Mouse (Mus musculus) liver, embryonic 11.5 days (tissue): ENCODE results near the gene Rprd2. TPM values are rescaled to one million over a fixed set of nuclear protein-coding genes. Genes with fewer than 3 reads are reported as not detected.

Source experiments
- ATAC-seq: fragments of 200-750 bp; cut with Nextera tagmentation; replicated peaks from 2 replicates; pipeline ENCODE4 v1.8.0; 2017; ENCODE audit warnings: moderate number of reproducible peaks, mild to moderate bottlenecking, moderate TSS enrichment, moderate library complexity; ENCODE audit not compliant: low FRiP score
- DNase-seq: peaks from one replicate; pipeline ENCODE4 v3.0.0-alpha.2; 2017; ENCODE audit warnings: low spot score
- H3K27ac ChIP-seq: fragments of 300-500 bp; sonication (generic); 2 replicates; pipeline ENCODE4 v1.5.1; 2014; ENCODE audit warnings: mild to moderate bottlenecking, low read depth, low read length, control low read depth
- H3K27me3 ChIP-seq: fragments of 300-500 bp; sonication (generic); replicated peaks from 2 replicates; pipeline ENCODE4 v1.6.1; 2014; ENCODE audit warnings: low read length, mixed read lengths; ENCODE audit not compliant: control insufficient read depth, insufficient read depth
- H3K36me3 ChIP-seq: fragments of 300-500 bp; sonication (generic); 2 replicates; pipeline ENCODE4 v1.6.1; 2014; ENCODE audit warnings: mild to moderate bottlenecking, low read length, moderate library complexity, mixed read lengths; ENCODE audit not compliant: control insufficient read depth, insufficient read depth
- H3K4me1 ChIP-seq: fragments of 300-500 bp; sonication (generic); replicated peaks from 2 replicates; pipeline ENCODE4 v1.6.1; 2014; ENCODE audit warnings: low read length, mixed read lengths; ENCODE audit not compliant: control insufficient read depth, insufficient read depth
- H3K4me2 ChIP-seq: fragments of 300-500 bp; sonication (generic); 2 replicates; pipeline ENCODE4 v1.6.1; 2014; ENCODE audit warnings: mild to moderate bottlenecking, control low read depth, moderate library complexity
- H3K4me3 ChIP-seq: fragments of 300-500 bp; sonication (generic); 2 replicates; pipeline ENCODE4 v1.5.1; 2014; ENCODE audit warnings: low read depth, low read length, control low read depth
- H3K9ac ChIP-seq: fragments of 300-500 bp; sonication (generic); 2 replicates; pipeline ENCODE4 v1.6.1; 2014; ENCODE audit warnings: low read depth, low read length, control low read depth
- H3K9me3 ChIP-seq: fragments of 300-500 bp; sonication (generic); 2 replicates; pipeline ENCODE4 v1.6.1; 2016; ENCODE audit warnings: low read length, inconsistent platforms, mixed read lengths; ENCODE audit not compliant: control insufficient read depth
- WGBS: fragments of 180-500 bp; shearing (Covaris S2); extraction: QIAGEN DNeasy Blood & Tissue Kit; methylation state at CpG from one replicate; pipeline ENCODE4 v1.1.7; 2014; 5-methylcytosine and 5-hydroxymethylcytosine counted together
- polyA plus RNA-seq: library from polyadenylated mRNA; unstranded; fragments of >200 nt; fragmentation: Nextera tagmentation; extraction: Ambion mirVana; gene quantifications from 2 replicates; pipeline ENCODE4 v1.2.1, GENCODE M21; 2014

The Rprd2 gene
- polyA plus RNA-seq, 1 experiment from 2014 or later: 18.8 TPM

- Histone ChIP-seq H3K36me3 (peaks cover 23% of the 10 kb centered on the region), H3K4me3 (no peak overlapping the region), H3K4me1 (peaks cover 3% of the 10 kb centered on the region; the same call in 1 of the 2 replicates), H3K9me3 (no peaks in the 10 kb centered on the region), H3K27ac (no peak overlapping the region), H3K4me2 (no peak overlapping the region), H3K9ac (no peak overlapping the region), H3K27me3 (no peaks in the 10 kb centered on the region)
- ATAC-seq (no peak), DNase-seq (no peak)
- WGBS: 69% methylated on average over 6 of the region's 6 CpGs
These were observed 55.7 kb downstream of the Rprd2 start for GRCm38 (mm10) chr3:95762961-95763360.

- Histone ChIP-seq H3K4me2 (no peak overlapping the region), H3K9ac (no peak overlapping the region), H3K27me3 (no peaks in the 10 kb centered on the region), H3K27ac (no peak overlapping the region), H3K36me3 (peaks cover 20% of the 10 kb centered on the region), H3K9me3 (no peaks in the 10 kb centered on the region), H3K4me1 (peaks cover 3% of the 10 kb centered on the region; the same call in 1 of the 2 replicates), H3K4me3 (no peak overlapping the region)
- no peak for DNase-seq
- no peak for ATAC-seq
- WGBS: 84% methylated on average over 4 of the region's 4 CpGs
These were observed 56.9 kb downstream of the Rprd2 start for GRCm38 (mm10) chr3:95761771-95762170.

GRCm38 (mm10) chr3:95760656-95761055 is 58.0 kb downstream of the Rprd2 start:
- H3K4me3 ChIP-seq: no peak overlapping the region
- DNase-seq (no peak), ATAC-seq (no peak)
- no peak overlapping the region for H3K9ac ChIP-seq
- H3K4me1 ChIP-seq: peaks cover 3% of the 10 kb centered on the region; the same call in 1 of the 2 replicates
- H3K27ac ChIP-seq: no peak overlapping the region
- H3K9me3 ChIP-seq: no peaks in the 10 kb centered on the region
- H3K27me3 ChIP-seq: no peaks in the 10 kb centered on the region
- no peak overlapping the region for H3K4me2 ChIP-seq
- peaks cover 15% of the 10 kb centered on the region for H3K36me3 ChIP-seq

GRCm38 (mm10) chr3:95760106-95760505 is 58.6 kb downstream of the Rprd2 start, which contains the start of gene Tars2:
Gene Tars2, minus strand, starts transcription at chr3:95760206.
- Histone ChIP-seq H3K27ac (no peak within 1 kb of the TSS), H3K9ac (no peak within 1 kb of the TSS), H3K4me3 (no peak within 1 kb of the TSS), H3K36me3 (peaks cover 11% of the 10 kb centered on the region), H3K4me2 (no peak within 1 kb of the TSS), H3K27me3 (no peaks in the 10 kb centered on the region), H3K4me1 (peaks cover 3% of the 10 kb centered on the region; the same call in 1 of the 2 replicates), H3K9me3 (no peaks in the 10 kb centered on the region)
- WGBS: 86% methylated on average over 6 of the region's 6 CpGs
- ATAC-seq (no peak), DNase-seq (no peak)

GRCm38 (mm10) chr3:95758467-95759218 is 60.0 kb downstream of the Rprd2 start:
- Histone ChIP-seq H3K27me3 (no peaks in the 10 kb centered on the region), H3K9me3 (no peaks in the 10 kb centered on the region), H3K36me3 (peaks cover under 1% of the 10 kb centered on the region; the same call in 1 of the 2 replicates), H3K9ac (no peak overlapping the region), H3K4me3 (no peak overlapping the region), H3K4me2 (no peak overlapping the region), H3K27ac (no peak overlapping the region), H3K4me1 (peaks cover 5% of the 10 kb centered on the region; the same call in 1 of the 2 replicates)
- no peak for ATAC-seq
- 54% methylated on average over 9 of the region's 9 CpGs for WGBS
- no peak for DNase-seq

- Histone ChIP-seq H3K27ac (no peak overlapping the region), H3K36me3 (peaks cover 6% of the 10 kb centered on the region), H3K9ac (no peak overlapping the region), H3K4me2 (no peak overlapping the region), H3K4me1 (0 out of 2 replicates have a peak, but pooled peaks cover 3% of the 10 kb centered on the region), H3K27me3 (no peaks in the 10 kb centered on the region), H3K4me3 (no peak overlapping the region), H3K9me3 (no peaks in the 10 kb centered on the region)
- 83% methylated on average over 2 of the region's 2 CpGs for WGBS
- ATAC-seq (no peak), DNase-seq (no peak)
These were observed 61.9 kb downstream of the Rprd2 start for GRCm38 (mm10) chr3:95756808-95757207.

GRCm38 (mm10) chr3:95754345-95755206 is 64.1 kb downstream of the Rprd2 start:
- ATAC-seq (peak; percentile 98), DNase-seq (peak; percentile 86)
- H3K4me3 ChIP-seq: peak overlapping the region; percentile 74
- peak overlapping the region; percentile 80 for H3K9ac ChIP-seq
- 0 out of 2 replicates have a peak, but pooled peaks cover 3% of the 10 kb centered on the region for H3K4me1 ChIP-seq
- H3K4me2 ChIP-seq: peak overlapping the region; percentile 81
- H3K36me3 ChIP-seq: peaks cover 23% of the 10 kb centered on the region
- H3K9me3 ChIP-seq: no peaks in the 10 kb centered on the region
- no peaks in the 10 kb centered on the region for H3K27me3 ChIP-seq
- under 1% methylated on average over 30 of the region's 30 CpGs for WGBS
- peak overlapping the region; percentile 54; the same call in 1 of the 2 replicates for H3K27ac ChIP-seq

GRCm38 (mm10) chr3:95752935-95753334 is 65.7 kb downstream of the Rprd2 start:
- no peak overlapping the region for H3K4me3 ChIP-seq
- peaks cover 35% of the 10 kb centered on the region for H3K36me3 ChIP-seq
- no peak overlapping the region for H3K27ac ChIP-seq
- H3K27me3 ChIP-seq: no peaks in the 10 kb centered on the region
- H3K9ac ChIP-seq: no peak overlapping the region
- DNase-seq (no peak), ATAC-seq (no peak)
- H3K9me3 ChIP-seq: no peaks in the 10 kb centered on the region
- H3K4me1 ChIP-seq: 0 out of 2 replicates have a peak, but pooled peaks cover 3% of the 10 kb centered on the region
- no peak overlapping the region for H3K4me2 ChIP-seq
- 91% methylated on average over 3 of the region's 3 CpGs for WGBS
